Mouse (Mus musculus) thymus, adult 2 months (tissue): ENCODE results near the gene Gm20696.

ENCODE experiments used
- CTCF ChIP-seq: fragments of 200-500 bp; IDR thresholded peaks from 2 replicates; pipeline ENCODE4 v1.5.1; 2012; ENCODE audit warnings: mild to moderate bottlenecking, control low read depth, low read length, moderate library complexity, borderline replicate concordance; ENCODE audit not compliant: control insufficient read depth, poor library complexity, insufficient read depth; ENCODE audit errors: extremely low read depth
- POLR2A ChIP-seq: fragments of 200-500 bp; IDR thresholded peaks from 2 replicates; pipeline ENCODE4 v1.6.1; 2012; ENCODE audit warnings: mild to moderate bottlenecking, low read length, control low read depth, moderate library complexity; ENCODE audit not compliant: control insufficient read depth, poor library complexity, insufficient read depth; ENCODE audit errors: extremely low read depth

- no peak for TF ChIP-seq CTCF
- TF ChIP-seq POLR2A = no peak
Measured at GRCm38 (mm10) chr6:99274667-99275066, 391.9 kb downstream of the Gm20696 start.
